Mouse (Mus musculus): Measurements from ENCODE around the gene 1700003E16Rik. TPM values are rescaled to one million over a fixed set of nuclear protein-coding genes. Genes with fewer than 3 reads are reported as not detected.
"Not testable (repeated sequence)": the region's sequence is repeated elsewhere in the genome, so short reads cannot be mapped to it uniquely, and the experiment has no call there.

The 1700003E16Rik gene
- total and polyA plus RNA-seq, 3 experiments: 0.15 to 0.50 TPM; not detected in 1

DNA sequence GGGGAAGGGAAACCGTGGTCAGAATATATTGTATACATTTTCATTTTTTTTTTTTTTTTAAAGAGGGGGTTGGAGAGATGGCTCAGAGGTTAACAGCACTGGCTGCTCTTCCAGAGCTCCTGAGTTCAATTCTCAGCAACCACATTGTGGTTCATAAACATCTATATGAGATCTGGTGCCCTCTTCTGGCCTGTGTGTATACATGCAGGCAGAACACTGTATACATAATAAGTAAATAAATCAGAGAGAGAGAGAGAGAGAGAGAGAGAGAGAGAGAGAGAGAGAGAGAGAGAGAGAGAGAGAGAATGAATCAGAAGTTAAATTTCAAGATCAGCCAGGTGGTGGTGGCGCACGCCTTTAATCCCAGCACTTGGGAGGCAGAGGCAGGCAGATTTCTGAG is 3.3 kb downstream of the 1700003E16Rik start:
- DNase-seq (ENCODE audit: low read depth, low spot score): peak; percentile 80
- not testable (repeated sequence) for H3K9ac ChIP-seq (ENCODE audit: control insufficient read depth, low read depth, low read length, poor library complexity, severe bottlenecking); H3K4me1 ChIP-seq (ENCODE audit: control insufficient read depth in 1 of 2, insufficient read depth in 2 of 2, low read length in 2 of 2); H3K9me3 ChIP-seq (replicated peaks; ENCODE audit: insufficient read depth, low read length); H3K4me3 ChIP-seq (ENCODE audit: control insufficient read depth in 1 of 2, insufficient read depth in 1 of 2, low read depth in 2 of 2, low read length in 2 of 2); H3K36me3 ChIP-seq (ENCODE audit: control insufficient read depth in 1 of 2, insufficient read depth in 2 of 2, low read length in 2 of 2); H3K27ac ChIP-seq (ENCODE audit: control insufficient read depth, low read depth, low read length); H3K79me2 ChIP-seq (ENCODE audit: control insufficient read depth, insufficient read depth, low read length, poor library complexity); H3K27me3 ChIP-seq (ENCODE audit: control insufficient read depth in 1 of 2, insufficient read depth in 2 of 2, low read length in 2 of 2)
- TF ChIP-seq SMC3 (IDR thresholded peaks at IDR 0.05; ENCODE audit: low read depth, low read length): peak; percentile 79
- TF ChIP-seq SIN3A (IDR thresholded peaks at IDR 0.05; ENCODE audit: low read length): peak; percentile 42; the same call in 1 of the 2 replicates
- peak; percentile 26 to 68 (median 31); a peak in 4 of 6 replicates for TF ChIP-seq CTCF (IDR thresholded peaks at IDR 0.05 in 2 of 3, conservative IDR thresholded peaks at IDR 0.05 in 1 of 3; ENCODE audit: control insufficient read depth in 1 of 3, insufficient read depth in 1 of 3, low read depth in 2 of 3, low read length in 3 of 3, poor library complexity in 1 of 3, severe bottlenecking in 1 of 3)
- peak; percentile 96 for TF ChIP-seq JUND (IDR thresholded peaks at IDR 0.05; ENCODE audit: low read depth, low read length)
- peak; percentile 65 for TF ChIP-seq RAD21 (IDR thresholded peaks at IDR 0.05; ENCODE audit: low read depth, low read length)
- peak; percentile 12; the same call in 1 of the 2 replicates for TF ChIP-seq ZNF384 (IDR thresholded peaks at IDR 0.05; ENCODE audit: low read depth, low read length)
- peak; percentile 67 for TF ChIP-seq ZC3H11A (IDR thresholded peaks at IDR 0.05; ENCODE audit: low read depth, low read length)

DNA sequence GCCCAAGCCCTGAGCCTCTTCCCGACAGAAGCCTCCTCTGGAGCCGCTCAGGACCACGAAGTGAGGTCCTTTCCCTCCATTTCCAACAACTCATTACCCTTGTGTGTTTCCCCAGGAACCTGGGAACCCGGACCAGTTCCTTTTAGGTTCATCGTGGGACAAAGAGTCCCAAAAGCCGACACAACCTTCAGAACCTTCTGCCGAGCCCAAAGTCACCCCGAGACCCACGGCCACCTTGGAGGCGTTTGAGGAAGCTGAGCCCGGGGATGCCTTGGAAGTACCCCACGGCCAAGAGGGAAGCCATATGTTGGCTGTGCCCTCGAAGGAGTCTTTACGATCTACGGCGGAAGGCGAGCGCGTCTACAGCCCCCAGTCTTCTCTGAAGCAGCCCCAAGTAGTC is 5.2 kb downstream of the 1700003E16Rik start:
- TF ChIP-seq ETS1 (IDR thresholded peaks at IDR 0.05; ENCODE audit: low read depth, low read length) (no peak), POLR2AphosphoS2 (IDR thresholded peaks at IDR 0.05; ENCODE audit: low read length) (no peak), E2F4 (IDR thresholded peaks at IDR 0.05; ENCODE audit: borderline replicate concordance, low read depth, low read length) (no peak), CHD2 (IDR thresholded peaks at IDR 0.05; ENCODE audit: low read length) (no peak), ELF1 (IDR thresholded peaks at IDR 0.05; ENCODE audit: low read depth, low read length) (no peak), SMC3 (IDR thresholded peaks at IDR 0.05; ENCODE audit: low read depth, low read length) (no peak), NELFE (IDR thresholded peaks at IDR 0.05; ENCODE audit: low read depth, low read length) (no peak), KAT2A (conservative IDR thresholded peaks at IDR 0.05; ENCODE audit: low read depth, low read length) (no peak), MAFK (IDR thresholded peaks at IDR 0.05; ENCODE audit: borderline replicate concordance, low read depth, low read length) (no peak), TCF12 (IDR thresholded peaks at IDR 0.05; ENCODE audit: low read depth, low read length) (no peak), MYC (IDR thresholded peaks at IDR 0.05; ENCODE audit: low read depth, low read length) (no peak), JUND (IDR thresholded peaks at IDR 0.05; ENCODE audit: low read depth, low read length) (no peak)
- Histone ChIP-seq H3K27ac (ENCODE audit: control insufficient read depth, low read depth, low read length) (no peak overlapping the region), H3K36me3 (ENCODE audit: control insufficient read depth in 1 of 2, insufficient read depth in 2 of 2, low read length in 2 of 2) (peaks cover 0 to 4% of the 10 kb centered on the region in 2 experiments; a peak in 2 of 4 replicates), H3K4me3 (ENCODE audit: control insufficient read depth in 1 of 2, insufficient read depth in 1 of 2, low read depth in 2 of 2, low read length in 2 of 2) (no peak overlapping the region), H3K4me1 (ENCODE audit: control insufficient read depth in 1 of 2, insufficient read depth in 2 of 2, low read length in 2 of 2) (peaks cover 2 to 6% of the 10 kb centered on the region in 2 experiments; a peak in 3 of 4 replicates), H3K27me3 (ENCODE audit: control insufficient read depth in 1 of 2, insufficient read depth in 2 of 2, low read length in 2 of 2) (no peaks in the 10 kb centered on the region), H3K79me2 (ENCODE audit: control insufficient read depth, insufficient read depth, low read length, poor library complexity) (peaks cover 8% of the 10 kb centered on the region), H3K9me3 (replicated peaks; ENCODE audit: insufficient read depth, low read length) (no peaks in the 10 kb centered on the region), H3K9ac (ENCODE audit: control insufficient read depth, low read depth, low read length, poor library complexity, severe bottlenecking) (no peak overlapping the region)
- no peak for DNase-seq (ENCODE audit: low read depth, low spot score)
